Mouse (Mus musculus) kidney, embryonic 14.5 days (tissue): ENCODE measurements around the gene Slc22a20. TPM values are rescaled to one million over a fixed set of nuclear protein-coding genes. Genes with fewer than 3 reads are reported as not detected.

Source experiments
- ATAC-seq: fragments of 200-750 bp; cut with Nextera tagmentation; 2 replicates; pipeline ENCODE4 v1.8.0; 2017; ENCODE audit warnings: moderate number of reproducible peaks, mild to moderate bottlenecking, moderate TSS enrichment, moderate library complexity; ENCODE audit not compliant: low FRiP score, low TSS enrichment
- H3K27ac ChIP-seq: fragments of 300-500 bp; sonication (generic); 2 replicates; pipeline ENCODE4 v1.5.1; 2014; ENCODE audit warnings: low read depth, mild to moderate bottlenecking, low read length, moderate library complexity, mixed read lengths
- H3K27me3 ChIP-seq: fragments of 300-500 bp; sonication (generic); 2 replicates; pipeline ENCODE4 v1.6.1; 2014; ENCODE audit warnings: mild to moderate bottlenecking, low read length; ENCODE audit not compliant: control insufficient read depth, insufficient read depth
- H3K36me3 ChIP-seq: fragments of 300-500 bp; sonication (generic); 2 replicates; pipeline ENCODE4 v1.6.1; 2014; ENCODE audit warnings: low read length, mixed read lengths; ENCODE audit not compliant: control insufficient read depth, insufficient read depth
- H3K4me1 ChIP-seq: fragments of 300-500 bp; sonication (generic); 2 replicates; pipeline ENCODE4 v1.6.1; 2014; ENCODE audit warnings: low read length, mixed read lengths; ENCODE audit not compliant: control insufficient read depth, insufficient read depth
- H3K4me2 ChIP-seq: fragments of 300-500 bp; sonication (generic); replicated peaks from 2 replicates; pipeline ENCODE4 v1.6.1; 2014; ENCODE audit warnings: low read depth, mild to moderate bottlenecking, low read length
- H3K4me3 ChIP-seq: fragments of 300-500 bp; sonication (generic); 2 replicates; pipeline ENCODE4 v1.5.1; 2014; ENCODE audit warnings: mild to moderate bottlenecking, low read length
- H3K9ac ChIP-seq: fragments of 300-500 bp; sonication (generic); 2 replicates; pipeline ENCODE4 v1.6.1; 2014; ENCODE audit warnings: low read depth, mild to moderate bottlenecking, low read length, moderate library complexity
- H3K9me3 ChIP-seq: fragments of 300-500 bp; sonication (generic); 2 replicates; pipeline ENCODE4 v1.6.1; 2016; ENCODE audit warnings: low read length; ENCODE audit not compliant: control insufficient read depth
- WGBS: fragments of 180-500 bp; shearing (Covaris S2); extraction: QIAGEN DNeasy Blood & Tissue Kit; methylation state at CpG from one replicate; pipeline ENCODE4 v1.1.7; 2014; 5-methylcytosine and 5-hydroxymethylcytosine counted together
- polyA plus RNA-seq: library from polyadenylated mRNA; unstranded; fragments of >200 nt; fragmentation: Nextera tagmentation; extraction: Ambion mirVana; gene quantifications from 2 replicates; pipeline ENCODE4 v1.2.1, GENCODE M21; 2014

The Slc22a20 gene
- polyA plus RNA-seq = not detected in 2 replicates

- H3K4me2 ChIP-seq = no peak within 1 kb of the TSS
- H3K9ac ChIP-seq = no peak within 1 kb of the TSS
- no peaks in the 10 kb centered on the region for H3K36me3 ChIP-seq
- no peak within 1 kb of the TSS for H3K4me3 ChIP-seq
- WGBS = 21% methylated on average over 4 of the region's 4 CpGs
- H3K9me3 ChIP-seq = no peaks in the 10 kb centered on the region
- H3K27ac ChIP-seq = no peak within 1 kb of the TSS
- ATAC-seq = no peak
- peaks cover 8% of the 10 kb centered on the region for H3K4me1 ChIP-seq
- no peaks in the 10 kb centered on the region for H3K27me3 ChIP-seq
These were observed at the start of gene Slc22a20 for GRCm38 (mm10) chr19:5986043-5986442. TSS of gene Slc22a20 (minus strand) at chr19:5986143.

GRCm38 (mm10) chr19:6030520-6031280 lies 44.8 kb upstream of the Slc22a20 start:
- Histone ChIP-seq H3K4me2 (no peak overlapping the region), H3K27me3 (no peaks in the 10 kb centered on the region), H3K9ac (no peak overlapping the region), H3K4me3 (no peak overlapping the region), H3K4me1 (no peaks in the 10 kb centered on the region), H3K9me3 (no peaks in the 10 kb centered on the region), H3K27ac (no peak overlapping the region), H3K36me3 (no peaks in the 10 kb centered on the region)
- 76% methylated on average over 14 of the region's 14 CpGs for WGBS
- no peak for ATAC-seq

GRCm38 (mm10) chr19:6029426-6029825 lies 43.5 kb upstream of the Slc22a20 start:
- WGBS = 84% methylated on average over 9 of the region's 9 CpGs
- Histone ChIP-seq H3K9me3 (no peaks in the 10 kb centered on the region), H3K4me1 (no peaks in the 10 kb centered on the region), H3K4me2 (no peak overlapping the region), H3K36me3 (no peaks in the 10 kb centered on the region), H3K4me3 (no peak overlapping the region), H3K27ac (no peak overlapping the region), H3K9ac (no peak overlapping the region), H3K27me3 (no peaks in the 10 kb centered on the region)
- ATAC-seq = no peak

- Histone ChIP-seq H3K27ac (no peak overlapping the region), H3K9me3 (no peaks in the 10 kb centered on the region), H3K4me2 (no peak overlapping the region), H3K9ac (no peak overlapping the region), H3K36me3 (no peaks in the 10 kb centered on the region), H3K4me1 (no peaks in the 10 kb centered on the region), H3K4me3 (no peak overlapping the region), H3K27me3 (no peaks in the 10 kb centered on the region)
- 83% methylated on average over 6 of the region's 6 CpGs for WGBS
- ATAC-seq = no peak
These were observed 43.0 kb upstream of the Slc22a20 start for GRCm38 (mm10) chr19:6028991-6029390.

- Histone ChIP-seq H3K36me3 (no peaks in the 10 kb centered on the region), H3K4me2 (no peak overlapping the region), H3K4me1 (no peaks in the 10 kb centered on the region), H3K9ac (no peak overlapping the region), H3K27me3 (no peaks in the 10 kb centered on the region), H3K27ac (no peak overlapping the region), H3K9me3 (no peaks in the 10 kb centered on the region), H3K4me3 (no peak overlapping the region)
- WGBS = 84% methylated on average over 7 of the region's 7 CpGs
- ATAC-seq = no peak
These were observed 38.0 kb upstream of the Slc22a20 start for GRCm38 (mm10) chr19:6023930-6024329.

- 47% methylated on average over 8 of the region's 8 CpGs for WGBS
- H3K27ac ChIP-seq = no peak overlapping the region
- no peaks in the 10 kb centered on the region for H3K9me3 ChIP-seq
These were observed 37.1 kb upstream of the Slc22a20 start for GRCm38 (mm10) chr19:6023059-6023458.

GRCm38 (mm10) chr19:6020276-6020675 lies 34.3 kb upstream of the Slc22a20 start:
- H3K4me1 ChIP-seq = peaks cover 9% of the 10 kb centered on the region; the same call in 1 of the 2 replicates
- H3K9ac ChIP-seq = no peak overlapping the region
- H3K4me3 ChIP-seq = no peak overlapping the region
- no peak overlapping the region for H3K4me2 ChIP-seq
- no peaks in the 10 kb centered on the region for H3K27me3 ChIP-seq
- no peak overlapping the region for H3K27ac ChIP-seq
- WGBS = 72% methylated on average over 3 of the region's 3 CpGs
- H3K9me3 ChIP-seq = no peaks in the 10 kb centered on the region
- no peak for ATAC-seq
- no peaks in the 10 kb centered on the region for H3K36me3 ChIP-seq

More at GRCm38 (mm10) chr19:6023059-6023458, 37.1 kb upstream of the Slc22a20 start:
- no peaks in the 10 kb centered on the region for H3K4me1 ChIP-seq
- H3K36me3 ChIP-seq = no peaks in the 10 kb centered on the region
- no peak overlapping the region for H3K9ac ChIP-seq
- no peak for ATAC-seq
- no peak overlapping the region for H3K4me3 ChIP-seq
- H3K4me2 ChIP-seq = no peak overlapping the region
- H3K27me3 ChIP-seq = no peaks in the 10 kb centered on the region

- H3K9me3 ChIP-seq = no peaks in the 10 kb centered on the region
- no peaks in the 10 kb centered on the region for H3K36me3 ChIP-seq
- no peaks in the 10 kb centered on the region for H3K27me3 ChIP-seq
- no peak overlapping the region for H3K4me2 ChIP-seq
- H3K4me1 ChIP-seq = peaks cover 9% of the 10 kb centered on the region; the same call in 1 of the 2 replicates
- no peak overlapping the region for H3K27ac ChIP-seq
- no peak for ATAC-seq
- no peak overlapping the region for H3K9ac ChIP-seq
- no peak overlapping the region for H3K4me3 ChIP-seq
- 29% methylated on average over 15 of the region's 15 CpGs for WGBS
These were observed 32.5 kb upstream of the Slc22a20 start for GRCm38 (mm10) chr19:6018142-6019089.

GRCm38 (mm10) chr19:6016532-6016931 lies 30.6 kb upstream of the Slc22a20 start:
- no peak overlapping the region for H3K4me3 ChIP-seq
- H3K36me3 ChIP-seq = no peaks in the 10 kb centered on the region
- H3K27ac ChIP-seq = no peak overlapping the region
- H3K4me2 ChIP-seq = no peak overlapping the region
- ATAC-seq = no peak
- H3K9me3 ChIP-seq = no peaks in the 10 kb centered on the region
- no peak overlapping the region for H3K9ac ChIP-seq
- WGBS = 44% methylated on average over 7 of the region's 7 CpGs
- H3K27me3 ChIP-seq = no peaks in the 10 kb centered on the region
- H3K4me1 ChIP-seq = peaks cover 9% of the 10 kb centered on the region; the same call in 1 of the 2 replicates
